Mouse (Mus musculus) testis, adult 2 months (tissue): ENCODE results near the gene Frmd5.

Experiments used
- CTCF ChIP-seq: fragments of 200-500 bp; IDR thresholded peaks from 2 replicates; pipeline ENCODE4 v1.5.1; 2012; ENCODE audit warnings: low read depth, mild to moderate bottlenecking, inconsistent platforms, low read length, moderate library complexity; ENCODE audit not compliant: control insufficient read depth, insufficient read depth, insufficient replicate concordance
- POLR2A ChIP-seq: fragments of 200-500 bp; IDR thresholded peaks from 2 replicates; pipeline ENCODE4 v1.6.1; 2012; ENCODE audit warnings: low read depth, mild to moderate bottlenecking, inconsistent platforms, low read length, moderate library complexity; ENCODE audit not compliant: control insufficient read depth

DNA sequence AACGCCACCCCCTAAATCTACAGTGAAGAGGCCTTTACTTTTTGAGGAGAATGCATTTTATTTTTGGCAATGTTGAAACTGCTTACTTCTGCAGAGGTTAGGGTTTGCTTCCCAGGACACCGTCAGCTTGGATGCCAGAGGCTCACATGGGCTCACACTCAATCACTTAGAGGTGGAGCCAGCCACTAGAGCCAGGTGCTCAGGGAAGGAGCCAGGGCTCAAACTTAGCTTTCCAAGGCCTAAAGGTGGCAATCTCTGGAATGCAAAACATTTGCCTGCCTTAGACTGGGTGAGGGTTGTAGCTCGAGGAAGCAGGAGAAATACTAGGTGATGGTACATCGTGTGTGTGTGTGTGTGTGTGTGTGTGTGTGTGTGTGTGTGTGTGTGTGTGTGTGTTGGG is 174.8 kb downstream of the Frmd5 start:
- TF ChIP-seq CTCF (no peak), POLR2A (no peak)
